Mouse (Mus musculus) spleen, adult 18-20 months (tissue): ENCODE results near the gene Ifnl3.
A peak's percentile ranks its signal among the peaks of the same experiment; 100 is the strongest.
"Not testable (repeated sequence)": the region's sequence is repeated elsewhere in the genome, so short reads cannot be mapped to it uniquely, and the experiment has no call there.

Source experiments
- DNase-seq, 2 experiments: peaks; one replicate each; pipeline ENCODE4 v3.0.0; 2022; ENCODE audit warnings: mixed read lengths in 2 of 2

Gene Ifnl3

DNA sequence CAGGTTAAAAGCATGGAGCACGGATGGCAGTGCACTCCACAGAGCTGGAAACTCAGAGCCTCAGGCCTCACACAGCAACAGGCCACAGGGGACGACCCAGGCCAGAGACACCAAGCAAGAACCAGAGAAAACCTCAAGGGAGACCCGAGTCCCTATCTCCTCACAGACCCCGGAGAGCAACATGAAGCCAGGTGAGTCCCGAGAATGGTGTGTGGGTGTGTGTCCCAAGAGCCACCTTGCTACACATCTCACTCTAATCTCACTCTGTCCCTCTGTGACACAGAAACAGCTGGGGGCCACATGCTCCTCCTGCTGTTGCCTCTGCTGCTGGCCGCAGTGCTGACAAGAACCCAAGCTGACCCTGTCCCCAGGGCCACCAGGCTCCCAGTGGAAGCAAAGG, at the start of gene Ifnl3:
TSS of gene Ifnl3 (plus strand) at position 301 of the 400 bp plus-strand sequence.
- DNase-seq, result not testable (repeated sequence)

DNA sequence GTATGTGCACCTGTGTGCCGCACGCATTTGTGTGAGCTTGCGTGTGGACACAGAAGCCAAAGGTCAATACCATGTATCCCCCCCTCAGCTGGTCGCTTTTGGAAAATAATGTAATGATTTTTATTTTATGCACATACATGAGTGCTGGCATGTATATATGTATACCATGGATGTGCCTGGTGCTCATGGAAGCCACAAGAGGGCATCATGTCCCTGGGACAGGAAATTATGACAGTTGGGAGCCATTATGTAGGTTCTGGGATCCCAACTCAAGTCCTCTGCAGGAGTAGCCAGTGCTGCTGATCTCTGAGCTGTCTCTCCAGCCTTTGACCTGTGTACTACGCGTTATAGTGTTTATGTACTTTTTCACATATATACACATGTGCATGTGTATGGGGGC, 46.4 kb upstream of the Ifnl3 start:
- DNase-seq, result no peak

DNA sequence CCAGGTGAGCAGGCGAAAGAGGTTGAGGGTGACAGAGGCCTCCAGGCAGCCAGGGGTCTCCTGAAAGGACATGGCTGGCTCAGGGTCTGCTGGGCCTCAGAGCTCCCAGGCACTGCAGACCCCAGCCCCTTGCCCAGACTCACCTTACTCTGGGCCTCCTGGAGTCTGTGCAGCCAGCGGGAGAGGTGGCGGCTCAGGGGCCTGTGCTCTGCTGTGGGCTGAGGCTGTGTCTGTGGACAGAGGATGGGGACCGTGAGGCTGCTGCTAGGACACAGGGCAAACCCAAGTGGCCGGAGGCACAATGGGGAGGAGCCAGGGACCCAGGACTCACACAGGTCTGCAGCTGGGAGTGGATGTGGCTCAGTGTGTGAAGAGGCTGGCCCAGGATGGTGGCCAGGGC, 45.3 kb upstream of the Ifnl3 start:
- no peak for DNase-seq

DNA sequence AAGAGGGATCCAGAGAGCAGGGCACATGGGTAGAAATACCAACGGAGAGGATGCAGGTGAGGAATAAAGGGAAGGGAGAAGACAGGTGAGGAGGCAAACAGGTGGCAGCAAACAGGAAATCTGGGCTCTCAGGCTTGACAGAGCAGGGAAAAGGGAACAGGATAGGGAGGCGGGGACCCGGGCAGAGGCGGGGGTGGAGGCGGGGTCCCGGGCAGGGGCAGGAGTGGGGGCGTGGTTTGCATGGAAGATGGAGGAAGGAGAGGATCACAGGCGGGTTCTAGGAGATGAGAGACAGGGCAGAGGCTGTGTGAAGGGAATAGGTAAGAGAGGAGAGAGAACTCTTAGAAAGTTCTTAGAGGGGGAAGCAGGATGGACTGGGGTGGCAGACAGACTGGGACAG, 43.8 kb upstream of the Ifnl3 start:
- no peak for DNase-seq

DNA sequence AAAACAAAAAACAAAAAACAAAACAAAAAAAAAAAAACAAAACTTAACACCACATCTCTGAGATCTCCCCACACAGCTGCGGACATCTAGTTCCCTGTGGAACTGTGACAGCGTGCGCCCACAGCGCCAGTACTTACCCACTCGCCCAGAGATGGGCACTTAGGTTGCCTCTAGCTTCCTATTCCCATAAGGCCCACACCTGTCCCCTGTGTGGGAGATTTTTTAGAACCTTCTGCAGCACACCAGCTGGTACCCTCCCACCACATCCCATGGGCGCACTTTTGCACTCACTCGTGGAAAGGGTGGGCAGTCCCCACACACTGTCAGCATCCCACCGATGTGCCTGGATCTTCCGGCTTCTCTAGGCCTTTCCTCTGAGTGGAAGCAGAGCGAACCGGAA, 39.8 kb upstream of the Ifnl3 start:
- no peak for DNase-seq

DNA sequence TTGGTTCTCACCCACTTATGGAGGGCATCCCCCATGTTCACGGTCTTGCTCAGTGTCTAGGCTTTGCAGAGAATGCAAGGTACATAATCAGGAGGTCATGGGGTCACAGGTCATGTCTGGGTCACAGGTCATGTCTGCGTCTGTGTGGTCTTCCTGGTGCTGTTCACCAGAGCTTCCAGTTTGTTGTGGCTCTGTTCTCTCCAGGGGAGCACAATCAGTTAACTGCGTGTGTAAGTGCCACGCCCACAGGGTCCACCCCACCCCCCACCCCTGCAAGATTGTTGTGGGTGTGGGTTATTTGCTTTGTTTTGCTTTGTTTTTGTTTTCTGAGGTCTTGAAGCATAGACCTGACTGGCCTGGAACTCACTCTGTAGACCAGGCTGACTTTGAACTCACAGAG, 38.4 kb upstream of the Ifnl3 start:
- DNase-seq, result no peak

DNA sequence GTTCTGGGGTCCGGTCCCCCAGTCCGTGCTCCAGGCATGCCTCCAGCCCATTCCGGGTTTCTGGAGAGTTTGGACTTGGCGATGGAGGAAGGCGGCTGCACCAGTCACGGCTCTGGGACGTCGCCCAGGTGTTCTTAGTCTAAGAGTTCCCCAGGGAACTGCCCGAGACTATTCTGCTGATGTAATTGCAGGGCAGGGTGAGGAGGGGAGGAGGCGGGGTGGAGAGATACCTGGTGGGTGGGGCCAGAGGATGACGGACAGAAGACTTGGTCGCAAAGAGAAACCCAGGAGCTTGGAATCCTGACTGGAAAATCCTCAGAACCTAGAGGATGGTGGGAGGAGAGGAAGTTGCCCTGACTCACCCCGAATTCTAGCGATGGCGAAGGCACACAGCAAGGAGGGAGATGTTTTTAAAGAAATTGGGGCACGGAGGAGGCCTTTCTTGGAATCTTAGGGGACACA, 34.6 kb upstream of the Ifnl3 start:
- no peak for DNase-seq

DNA sequence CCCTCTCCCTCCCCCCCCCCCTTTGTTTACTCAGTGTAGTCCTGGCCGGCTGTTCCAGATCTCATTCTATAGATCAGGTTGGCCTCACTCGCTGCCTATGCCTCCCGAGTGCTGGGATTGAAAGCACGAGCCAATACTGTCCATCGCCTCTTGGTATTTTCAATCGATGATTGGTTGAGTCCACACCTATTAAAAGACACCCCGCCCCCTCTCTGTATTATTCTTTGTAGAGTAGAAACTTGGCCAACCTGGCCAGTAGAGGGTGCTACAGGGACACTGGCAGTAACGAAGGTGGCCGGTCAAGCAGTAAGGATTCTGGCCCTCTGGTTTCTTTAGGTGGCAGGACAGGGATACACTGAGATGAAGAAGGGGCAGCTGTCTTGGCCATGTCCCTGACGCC, 32.2 kb upstream of the Ifnl3 start:
- peak in 1 of 2 experiments; percentile 52 for DNase-seq

DNA sequence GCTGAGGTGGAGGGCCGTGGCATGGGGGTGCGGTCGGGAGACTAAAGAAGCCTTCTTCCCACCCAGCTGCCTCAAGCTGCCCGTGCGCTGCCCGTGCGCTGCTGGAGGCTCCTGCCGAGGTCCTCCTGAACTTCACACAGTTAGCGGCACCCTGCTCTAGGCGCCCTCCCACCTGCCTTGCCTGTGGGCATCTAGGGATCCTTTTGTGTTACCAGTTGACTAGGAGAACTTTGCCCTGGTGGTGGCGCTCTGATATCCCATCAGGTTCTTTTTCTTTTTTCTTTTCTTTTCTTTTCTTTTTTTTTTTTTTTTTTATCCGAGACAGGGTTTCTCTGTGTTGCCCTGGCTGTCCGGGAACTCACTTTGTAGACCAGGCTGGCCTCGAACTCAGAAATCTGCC, 31.7 kb upstream of the Ifnl3 start:
- DNase-seq, result no peak

DNA sequence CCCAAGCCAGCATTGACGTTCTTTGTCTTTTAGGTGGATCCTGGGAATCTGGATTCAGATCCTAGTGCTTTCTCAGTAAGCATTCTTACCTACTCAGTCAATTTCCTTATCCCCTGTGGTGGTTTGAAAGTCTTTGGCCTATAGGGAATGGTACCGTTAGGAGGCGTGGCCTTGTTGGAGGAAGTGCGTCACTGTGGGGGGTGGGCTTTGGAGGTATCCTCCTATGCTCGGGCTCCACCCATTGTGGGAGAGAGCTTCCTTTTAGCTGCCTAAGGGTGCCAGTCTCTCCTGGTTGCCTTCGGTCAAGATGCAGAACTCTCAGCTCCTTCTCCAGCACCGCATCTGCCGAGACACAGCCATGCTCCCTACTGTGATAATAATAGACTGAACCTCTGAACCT, 30.3 kb upstream of the Ifnl3 start:
- no peak for DNase-seq

DNA sequence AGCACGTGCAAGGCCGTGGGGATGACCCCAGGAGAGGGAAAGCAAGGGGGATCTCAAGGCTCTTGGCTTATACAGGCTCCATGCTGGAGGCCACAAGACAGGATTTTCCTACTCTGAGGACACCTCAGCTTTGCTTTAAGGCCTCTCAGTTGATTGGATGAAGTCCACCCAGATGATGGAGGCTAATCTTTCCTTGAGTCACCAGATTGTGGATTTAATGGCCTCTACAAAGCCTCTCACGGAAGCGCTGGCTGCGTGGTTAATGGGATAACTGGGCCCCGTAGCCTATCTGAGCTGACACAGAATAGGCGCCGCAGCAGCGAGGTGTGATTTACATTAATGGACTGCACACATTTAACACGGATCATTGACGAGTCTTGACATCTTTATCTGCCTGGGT, 27.2 kb upstream of the Ifnl3 start:
- DNase-seq, result no peak

DNA sequence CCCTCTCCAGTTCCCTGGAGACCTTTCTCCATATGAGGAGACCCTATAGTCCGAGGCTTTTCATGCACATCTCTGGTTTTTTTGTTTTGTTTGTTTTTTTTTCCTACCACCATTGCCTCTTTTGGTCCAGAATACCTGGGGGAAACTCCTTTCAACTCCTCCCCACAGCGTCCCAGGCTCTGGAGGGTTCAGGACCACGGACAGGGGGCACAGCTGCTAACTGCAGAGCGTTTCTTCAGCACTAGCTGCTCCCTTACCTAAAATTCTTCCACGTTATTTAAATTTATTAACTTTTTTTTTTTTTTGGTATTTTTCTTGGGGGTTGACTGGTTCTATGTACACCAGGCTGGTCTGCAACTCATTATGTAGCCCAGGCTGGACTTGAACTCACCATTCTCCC, 17.1 kb upstream of the Ifnl3 start:
- no peak for DNase-seq

DNA sequence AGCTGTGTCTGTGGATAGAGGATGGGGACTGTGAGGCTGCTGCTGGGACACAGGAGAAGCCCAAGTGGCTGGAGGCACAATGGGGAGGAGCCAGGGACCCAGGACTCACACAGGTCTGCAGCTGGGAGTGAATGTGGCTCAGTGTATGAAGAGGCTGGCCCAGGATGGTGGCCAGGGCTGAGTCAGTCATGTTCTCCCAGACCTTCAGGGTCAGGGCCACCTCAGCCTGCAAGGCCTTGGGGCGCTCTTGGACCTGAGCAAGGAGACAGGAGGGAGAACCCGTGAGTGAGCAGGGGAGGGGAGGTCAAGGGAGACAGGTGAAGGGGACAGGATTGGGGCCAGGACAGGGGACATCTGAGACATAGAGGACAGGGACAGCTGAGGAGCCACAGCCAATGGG, 13.5 kb upstream of the Ifnl3 start:
- not testable (repeated sequence) for DNase-seq

DNA sequence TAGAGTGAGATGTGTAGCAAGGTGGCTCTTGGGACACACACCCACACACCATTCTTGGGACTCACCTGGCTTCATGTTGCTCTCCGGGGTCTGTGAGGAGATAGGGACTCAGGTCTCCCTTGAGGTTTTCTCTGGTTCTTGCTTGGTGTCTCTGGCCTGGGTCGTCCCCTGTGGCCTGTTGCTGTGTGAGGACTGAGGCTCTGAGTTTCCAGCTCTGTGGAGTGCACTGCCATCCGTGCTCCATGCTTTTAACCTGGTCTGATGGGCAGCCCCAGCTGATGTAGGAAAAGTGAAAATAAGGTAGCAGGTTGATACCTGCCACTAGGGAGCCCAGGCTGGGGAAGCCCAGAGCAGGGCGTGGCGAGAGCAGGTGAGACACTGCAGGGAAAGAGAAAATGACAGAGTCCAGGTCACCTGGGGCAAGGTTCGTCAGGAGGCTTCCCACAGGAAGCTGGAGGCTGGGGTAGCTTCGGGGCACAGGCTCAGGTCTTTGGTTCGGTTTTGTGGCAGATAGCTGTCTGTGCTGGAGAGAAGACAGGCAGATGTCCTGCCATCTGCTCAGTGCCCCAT, 12.1 kb upstream of the Ifnl3 start, which contains the start of gene Ifnl2:
TSS of gene Ifnl2 (minus strand) at position 51 of the 570 bp plus-strand sequence.
- not testable (repeated sequence) for DNase-seq

DNA sequence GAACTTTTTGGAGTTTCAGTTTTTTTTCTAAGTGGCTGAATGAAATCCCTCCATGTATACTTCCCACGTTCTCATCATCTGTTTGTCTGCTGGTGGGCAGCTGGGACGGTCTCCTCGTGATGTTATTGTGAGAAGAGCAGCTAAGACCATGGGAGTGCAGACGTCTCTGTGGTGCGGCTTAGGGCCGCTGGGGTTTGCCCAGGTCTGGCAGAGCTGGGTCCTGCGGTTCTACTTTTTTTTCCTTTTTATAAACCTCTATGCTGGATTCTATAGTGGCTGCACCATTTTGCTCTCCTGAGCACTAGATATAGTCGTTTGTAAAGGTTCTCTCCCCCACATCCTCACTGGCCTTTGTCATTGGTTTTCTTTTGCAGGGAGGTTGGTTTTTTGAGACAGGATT, 11.2 kb upstream of the Ifnl3 start:
- no peak for DNase-seq

DNA sequence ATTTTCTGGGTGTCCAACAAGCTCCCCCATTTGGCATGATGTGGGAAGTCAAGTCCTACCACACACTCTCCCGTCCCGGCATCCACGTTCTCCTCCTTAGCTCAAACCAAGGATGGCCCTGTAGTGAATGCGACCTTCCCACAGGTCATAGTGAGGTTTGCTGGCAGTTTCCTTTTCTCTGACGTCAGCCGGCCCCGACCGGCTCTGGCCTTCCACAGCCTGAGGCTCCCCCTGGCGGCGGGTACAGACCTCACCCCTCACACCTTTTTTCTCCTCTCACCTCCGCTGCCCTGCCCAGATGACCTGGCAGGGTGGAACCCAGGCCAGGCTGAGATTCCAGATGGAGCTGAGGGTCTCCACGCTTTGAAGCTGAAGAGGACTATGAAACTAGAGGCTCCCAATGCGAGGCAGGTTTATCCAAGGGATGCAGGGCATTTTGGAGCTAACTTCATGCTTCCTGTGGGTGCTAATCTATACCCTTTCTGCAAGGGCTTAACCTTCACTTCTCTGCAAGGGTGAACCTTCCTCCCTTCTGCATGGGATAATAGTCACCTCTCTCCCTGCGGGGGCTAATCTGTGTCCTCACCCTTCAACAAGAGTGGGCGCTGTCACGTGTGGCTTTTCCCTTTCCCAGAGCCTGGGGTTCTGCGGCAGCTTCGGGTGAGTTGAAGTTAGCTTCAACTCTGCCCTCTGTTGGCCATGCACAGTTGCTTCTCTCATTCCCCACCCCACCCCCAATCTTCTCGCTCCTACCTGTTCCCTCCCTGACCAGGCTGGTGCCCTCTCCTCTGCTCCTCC, 5.5 kb downstream of the Ifnl3 start:
- peak; percentile 79 to 93 for DNase-seq

DNA sequence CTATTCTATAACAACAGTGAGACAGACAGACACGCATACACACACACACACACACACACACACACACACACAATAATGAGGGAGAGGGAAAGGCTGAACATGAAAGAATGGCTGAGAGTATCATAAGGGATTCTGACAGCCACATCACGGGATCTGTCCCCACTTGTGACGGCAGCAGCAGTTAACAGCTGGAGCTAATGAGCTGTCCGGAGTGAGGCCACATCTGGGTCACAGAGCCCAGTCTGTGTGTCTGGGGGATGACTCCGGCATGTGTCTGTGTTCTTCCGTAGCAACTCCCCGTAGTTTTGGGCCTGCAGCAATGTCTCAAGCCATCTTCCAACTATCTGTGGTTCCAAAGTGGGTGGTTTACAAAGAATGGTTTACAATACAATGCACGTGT, 9.4 kb downstream of the Ifnl3 start:
- no peak for DNase-seq

DNA sequence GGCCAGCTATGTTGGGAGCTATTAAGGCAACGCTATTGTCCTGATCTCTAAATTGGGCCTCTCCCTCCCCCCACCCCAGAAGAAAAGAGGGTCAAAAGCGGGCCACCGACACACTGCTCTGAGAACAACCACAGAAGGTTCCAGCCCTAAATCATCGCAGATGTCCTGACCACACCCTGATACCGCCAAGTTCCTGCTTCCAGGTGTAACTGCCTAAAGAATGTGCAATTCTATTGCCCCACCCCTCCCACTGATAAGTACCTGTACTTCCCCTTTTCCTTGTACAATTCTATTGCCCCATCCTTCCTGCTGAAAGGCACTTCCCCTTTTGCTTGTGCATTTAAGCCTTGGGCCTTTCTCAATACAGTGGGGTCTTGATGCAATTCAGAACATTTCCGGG, 16.2 kb downstream of the Ifnl3 start:
- not testable (repeated sequence) for DNase-seq

DNA sequence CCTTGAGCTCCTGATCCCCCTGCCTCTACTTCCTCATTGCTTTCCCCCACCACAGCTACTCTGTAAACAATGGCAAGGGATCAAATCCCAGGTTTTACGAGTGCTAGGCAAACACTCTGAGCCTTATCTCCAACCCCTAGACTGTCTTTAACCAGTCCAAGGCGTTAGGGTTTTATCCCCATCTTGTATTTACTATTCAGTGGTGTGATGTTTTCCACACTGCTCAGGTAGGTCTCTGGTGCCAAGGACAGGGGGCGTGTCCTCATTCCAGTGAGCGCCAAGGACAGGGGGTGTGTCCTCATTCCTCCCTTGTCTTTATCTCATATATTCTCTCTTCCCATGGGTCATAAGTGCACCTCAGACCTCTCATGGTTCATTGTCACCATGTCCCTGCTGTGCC, 17.9 kb downstream of the Ifnl3 start, which contains the start of gene Sycn:
TSS of gene Sycn (plus strand) at position 360 of the 400 bp plus-strand sequence.
- no peak for DNase-seq

DNA sequence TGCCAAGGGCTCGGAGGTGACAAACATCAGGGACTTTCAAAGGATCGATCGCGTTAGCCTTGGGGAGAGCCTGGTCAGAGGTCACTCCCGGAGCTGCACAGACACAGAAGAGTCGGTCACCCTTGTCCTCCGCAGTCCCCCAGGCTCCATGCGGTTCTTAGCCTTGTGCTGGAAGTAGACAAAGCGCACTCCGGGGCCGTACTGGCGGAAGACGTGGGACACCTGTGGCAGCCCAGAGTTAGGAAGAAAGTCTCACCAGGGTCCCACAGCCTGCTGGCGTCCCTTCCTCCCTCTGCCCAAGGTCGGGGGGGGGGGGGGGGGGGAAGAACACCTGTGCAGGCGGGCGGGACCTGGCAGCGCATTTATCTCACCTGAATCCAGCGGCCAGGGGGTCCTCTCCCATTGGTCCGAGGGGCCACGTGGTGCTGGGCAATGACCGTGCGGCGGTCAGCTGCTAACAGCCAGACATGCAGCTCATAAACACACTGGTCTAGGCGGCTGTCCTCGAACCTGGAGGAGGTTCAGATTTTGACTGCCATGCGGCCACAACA, 21.5 kb downstream of the Ifnl3 start:
- no peak for DNase-seq

DNA sequence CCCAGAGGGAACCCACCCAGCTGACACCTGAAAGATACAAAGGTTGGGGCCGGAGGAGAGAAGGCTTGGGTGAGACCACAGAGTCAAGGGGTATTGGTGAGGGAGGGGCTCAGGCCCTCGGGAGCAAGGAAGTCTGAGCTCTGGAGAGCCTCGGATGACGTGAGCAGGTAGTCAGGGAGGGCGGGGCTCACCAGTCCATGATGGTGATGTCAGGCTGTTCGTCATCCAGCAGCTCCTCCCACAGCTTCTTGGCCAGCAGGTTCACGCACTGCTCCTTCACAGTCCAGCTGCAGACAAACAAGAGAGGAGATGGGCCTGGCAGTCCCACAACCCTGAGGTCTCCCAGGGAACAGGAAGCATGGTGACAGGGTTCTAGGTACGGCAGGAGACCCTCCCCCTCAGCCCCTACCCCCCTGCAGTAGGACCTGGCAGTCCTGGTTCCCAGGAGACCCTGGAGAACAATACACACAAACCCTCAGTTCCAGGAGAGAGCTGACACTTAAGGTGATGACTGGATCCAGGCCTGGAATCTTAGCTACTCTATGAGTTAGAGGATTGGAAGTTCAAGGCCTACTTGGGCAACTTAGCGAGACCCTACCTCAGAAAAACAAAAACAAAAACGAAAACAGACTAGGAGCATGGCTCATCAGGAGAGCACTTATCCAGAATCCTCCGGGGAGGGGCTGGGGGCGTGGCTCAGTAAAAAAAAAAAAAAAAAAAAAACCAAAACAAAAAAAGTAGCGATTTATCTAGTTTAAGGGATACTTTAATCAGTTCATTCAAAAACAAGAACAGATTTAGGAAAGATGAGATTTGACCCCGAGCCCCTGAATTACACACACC, 22.6 kb downstream of the Ifnl3 start:
- DNase-seq, result no peak

DNA sequence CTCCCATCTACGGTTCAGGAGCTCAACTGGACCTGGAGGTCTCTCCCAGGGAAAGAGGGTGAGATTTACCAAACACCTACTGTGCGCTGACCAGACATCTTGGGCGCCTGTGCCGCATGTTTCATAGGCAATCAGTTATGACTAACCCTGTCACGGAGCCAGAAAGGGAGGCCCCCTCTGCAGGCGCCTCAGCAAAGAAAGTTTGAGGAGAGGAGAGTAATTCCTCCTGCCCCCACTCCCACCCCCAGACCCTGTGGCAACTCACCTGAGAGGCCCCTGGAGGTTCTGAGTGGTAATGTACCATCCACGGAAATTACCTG, 23.2 kb downstream of the Ifnl3 start:
- no peak for DNase-seq

DNA sequence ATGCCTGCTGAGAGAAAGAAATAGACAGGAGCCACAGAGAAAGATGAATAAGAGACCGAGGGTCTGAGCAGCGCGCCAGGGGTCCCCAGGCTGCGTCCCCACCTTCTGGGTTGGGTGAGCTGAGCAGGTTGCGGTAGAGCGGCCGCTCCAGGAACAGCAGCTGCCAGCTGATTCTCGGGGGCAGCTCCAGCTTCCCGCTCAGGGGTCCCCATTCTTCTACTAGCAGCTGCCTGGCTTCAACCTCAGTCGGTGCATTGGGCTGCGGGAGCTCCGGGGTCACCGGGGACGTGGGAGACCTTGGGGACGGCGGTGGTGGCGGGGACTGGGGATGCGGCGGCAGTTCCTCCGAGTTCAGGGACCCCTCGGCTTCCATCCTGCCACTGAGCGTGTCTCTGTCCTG, 24.0 kb downstream of the Ifnl3 start:
- no peak for DNase-seq
